Mouse (Mus musculus) cerebellum, postnatal 36 days (tissue): ENCODE data around the gene Cnp.
"Not testable (repeated sequence)": the region's sequence is repeated elsewhere in the genome, so short reads cannot be mapped to it uniquely, and the experiment has no call there.

Source experiments
- DNase-seq, 2 experiments: peaks; one replicate each; pipeline ENCODE4 v3.0.0; 2021 to 2022; ENCODE audit warnings: mixed read lengths in 2 of 2

Cnp gene

DNA sequence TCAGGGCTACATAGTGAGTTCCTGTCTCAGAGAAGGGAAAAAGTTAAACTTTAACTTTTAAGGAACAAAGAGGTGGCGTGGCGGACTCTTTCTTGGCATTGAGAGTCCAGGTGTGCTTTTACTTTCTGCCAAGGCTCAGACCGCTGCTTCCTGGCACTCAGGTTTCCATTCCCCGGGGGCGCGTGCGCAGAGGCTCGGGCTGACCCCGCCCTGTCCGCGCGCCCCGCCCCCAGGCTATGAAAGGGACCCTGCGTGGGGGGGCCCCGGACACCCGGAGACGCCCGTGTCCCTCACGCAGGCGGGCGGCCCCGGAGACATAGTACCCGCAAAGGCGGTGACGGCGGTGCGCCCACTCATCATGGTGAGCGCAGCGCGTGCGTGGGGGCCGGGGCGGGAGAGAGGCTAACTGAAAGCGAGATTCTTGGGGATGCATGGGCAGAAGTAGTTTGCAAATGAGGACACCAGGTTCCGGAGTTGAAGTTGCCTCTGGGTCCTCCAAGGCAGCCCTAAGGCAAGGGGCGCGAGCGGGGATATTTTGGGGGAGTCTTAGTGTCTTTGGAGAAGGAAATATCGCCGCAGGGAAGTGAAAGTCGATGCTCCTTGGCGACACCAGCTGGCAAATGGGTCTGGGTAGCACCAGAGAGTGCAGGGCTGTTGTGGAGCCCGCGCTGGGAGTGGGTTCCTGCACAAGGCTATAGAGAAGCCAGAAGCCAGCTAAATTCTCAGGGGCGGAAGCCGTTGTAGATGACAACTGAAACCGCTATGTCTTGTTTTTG is at the start of gene Cnp:
TSS of gene Cnp (plus strand) at position 197 of the 776 bp plus-strand sequence.
- peak; percentile 46 to 65 for DNase-seq

DNA sequence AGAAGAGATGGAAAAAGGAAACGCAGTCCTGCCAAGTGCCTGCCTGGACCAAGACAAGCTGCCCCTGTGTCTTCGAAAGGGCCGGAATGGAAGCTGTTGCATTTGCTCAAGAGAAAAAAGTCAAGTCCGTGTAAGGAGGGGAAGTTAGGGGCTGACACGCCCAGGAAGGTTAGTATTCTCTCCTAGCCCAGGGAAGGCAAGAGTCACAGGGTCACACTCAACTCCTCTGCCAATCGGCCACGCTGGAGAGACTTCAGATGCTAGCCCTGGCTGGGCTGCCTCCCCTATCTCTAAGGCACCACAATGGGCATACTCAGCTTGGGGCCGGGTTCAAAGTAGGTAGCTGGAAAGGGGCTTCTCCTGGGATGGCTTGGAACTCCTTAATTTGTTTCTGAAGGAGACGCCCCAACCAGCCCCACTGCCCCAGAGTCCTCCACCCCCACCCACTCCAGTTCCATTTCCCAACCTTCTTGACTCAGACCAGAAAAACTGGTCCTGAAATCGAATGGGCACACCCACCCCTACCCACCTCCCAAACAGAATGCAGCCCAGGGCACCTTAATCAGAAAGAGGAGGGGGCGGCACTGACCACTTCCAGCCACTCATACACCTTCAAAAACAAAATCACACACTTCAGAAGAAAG is 49.6 kb upstream of the Cnp start:
- DNase-seq = no peak

- no peak for DNase-seq
Observed at GRCm38 (mm10) chr11:100526052-100526816, 48.5 kb upstream of the Cnp start.

DNA sequence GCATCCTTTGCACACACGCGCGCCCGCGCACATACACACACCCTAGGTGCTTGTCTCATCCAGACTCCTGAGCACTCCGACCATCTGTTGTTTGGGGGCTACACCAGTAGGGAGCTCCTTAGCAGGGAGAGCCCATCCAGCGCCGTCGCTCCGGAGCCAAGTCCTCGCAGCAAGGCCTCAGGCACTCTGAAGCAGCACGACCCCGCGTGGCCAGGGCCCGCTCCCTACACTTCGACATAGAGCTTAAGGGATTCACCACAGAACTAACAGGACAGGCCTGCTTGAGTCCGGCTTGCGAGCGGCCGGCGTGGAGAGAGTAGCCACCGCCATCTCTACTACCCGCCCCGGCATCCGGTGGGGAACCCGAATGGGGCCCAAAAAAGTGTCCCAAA is 47.6 kb upstream of the Cnp start:
- DNase-seq = peak; percentile 60 to 62

DNA sequence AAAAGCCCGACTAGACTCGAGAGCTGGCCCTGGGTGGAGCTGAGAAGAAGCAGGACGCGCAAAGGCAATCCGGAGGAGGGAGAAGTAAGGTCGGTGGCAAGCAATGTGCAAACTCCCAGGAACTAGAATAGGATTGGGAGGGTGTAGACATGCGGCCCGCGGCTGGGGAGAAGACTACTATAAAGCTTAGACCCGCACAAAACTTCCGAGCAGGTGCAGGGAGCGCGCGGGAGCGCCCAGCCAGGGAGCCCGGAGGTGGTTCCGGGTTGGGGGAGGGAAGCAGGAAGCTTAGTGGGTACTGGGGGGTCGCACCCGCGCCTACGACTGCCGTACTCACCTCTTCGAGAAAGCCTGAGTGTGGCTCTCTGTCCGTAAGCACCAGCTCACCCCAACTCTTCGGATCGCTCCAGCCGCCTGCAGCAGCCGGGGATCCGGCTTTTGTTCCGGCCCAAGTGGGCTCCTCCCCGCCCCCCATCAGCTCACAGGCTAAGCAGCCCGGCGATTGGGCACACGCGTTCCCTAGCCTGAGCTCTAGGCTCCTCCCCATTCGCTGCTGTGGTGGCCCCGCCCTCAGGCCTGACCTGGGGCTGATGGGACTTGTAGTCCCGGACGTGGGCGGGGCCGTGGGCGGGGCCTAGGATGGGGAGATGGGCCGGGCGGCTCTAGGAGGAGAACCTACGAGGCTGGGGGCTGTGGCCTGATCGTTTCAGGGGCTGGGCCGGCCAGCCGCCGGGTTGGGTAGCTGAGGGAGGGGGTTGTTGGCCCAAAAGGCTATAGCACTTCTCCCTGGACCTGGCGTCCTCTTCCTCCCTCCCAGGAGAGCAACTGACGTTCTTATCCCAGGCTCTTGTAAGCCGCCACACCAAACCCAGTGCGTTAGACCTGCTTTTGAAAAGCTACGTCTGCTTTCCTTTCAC is 47.0 kb upstream of the Cnp start, which contains the start of gene Acly:
TSS of gene Acly (minus strand) at position 543 of the 917 bp plus-strand sequence.
- DNase-seq = peak; percentile 95 to 99

DNA sequence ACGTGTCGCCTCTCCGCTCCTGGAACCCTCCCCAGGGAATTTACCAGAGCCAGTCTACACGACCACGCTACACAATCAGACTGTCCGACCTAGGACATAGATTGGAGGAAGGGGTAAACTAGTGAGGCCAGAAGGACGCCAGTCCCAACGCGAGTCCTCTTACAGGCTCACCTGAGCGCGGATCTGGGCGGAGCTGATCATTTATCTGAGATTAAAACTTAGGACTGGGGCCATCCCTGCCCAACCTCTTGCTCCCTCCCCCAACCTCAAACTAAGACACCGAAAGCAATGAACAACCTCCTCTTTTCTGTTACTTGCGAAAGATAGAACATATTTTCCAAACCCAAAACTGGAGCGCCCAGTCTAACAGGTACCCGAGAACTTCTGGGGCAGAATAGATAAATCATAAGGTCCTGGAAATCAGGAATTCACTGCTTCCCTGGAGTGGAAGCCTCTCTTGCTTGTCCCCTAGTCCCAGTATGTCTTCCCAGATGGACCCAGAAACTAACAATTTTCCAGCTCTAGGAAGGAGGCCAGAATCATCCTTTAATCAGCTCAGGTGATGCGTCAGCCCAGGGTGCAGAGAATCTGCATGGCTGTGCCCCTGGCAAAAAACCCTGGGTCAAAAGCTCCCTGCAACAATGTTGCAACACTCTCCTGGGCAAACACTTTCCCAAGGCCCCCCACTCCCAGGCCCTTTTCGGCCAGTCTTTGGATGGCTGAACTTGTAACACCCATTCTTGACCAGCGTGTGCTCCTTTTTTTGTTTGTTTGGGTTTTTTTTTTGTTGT is 46.1 kb upstream of the Cnp start:
- no peak for DNase-seq

DNA sequence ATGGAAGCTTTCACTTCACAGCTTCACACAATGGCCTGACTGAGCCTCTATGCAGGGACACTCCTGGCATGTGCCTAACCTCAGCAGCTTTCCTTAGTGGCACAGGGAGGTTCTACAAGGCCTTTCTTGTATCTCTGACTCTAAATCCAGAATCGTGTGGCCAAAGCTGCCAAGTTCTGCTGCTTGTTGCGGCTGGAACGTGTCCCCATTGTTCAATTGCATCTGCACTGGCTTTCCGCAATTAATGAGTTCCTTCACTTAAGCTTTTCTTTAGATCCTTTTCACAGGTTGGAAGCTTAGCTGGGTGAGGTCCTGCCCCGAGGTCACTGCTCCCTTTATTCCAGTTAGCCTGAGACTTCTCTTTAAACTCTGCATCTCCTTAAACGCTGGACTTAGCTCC is 40.8 kb upstream of the Cnp start:
- DNase-seq = no peak

GRCm38 (mm10) chr11:100534411-100534810 is 40.3 kb upstream of the Cnp start:
- not testable (repeated sequence) for DNase-seq

DNA sequence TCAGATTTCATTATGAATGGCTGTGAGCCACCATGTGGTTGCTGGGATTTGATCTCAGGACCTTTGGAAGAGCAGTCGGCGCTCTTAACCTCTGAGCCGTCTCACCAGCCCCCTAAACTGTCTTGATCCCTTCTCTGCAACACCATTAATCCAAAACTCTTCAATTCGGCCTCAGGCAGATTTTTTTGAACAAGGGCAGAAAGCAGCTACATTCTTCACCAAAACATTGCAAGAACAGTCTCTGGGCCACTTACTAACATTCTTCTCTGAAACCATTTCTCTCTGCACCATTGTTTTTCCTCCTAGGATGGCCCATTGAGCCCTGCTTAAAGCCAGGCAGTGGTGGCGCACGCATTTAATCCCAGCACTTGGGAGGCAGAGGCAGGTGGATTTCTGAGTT is 39.9 kb upstream of the Cnp start:
- not testable (repeated sequence) for DNase-seq

GRCm38 (mm10) chr11:100535996-100536395 is 38.7 kb upstream of the Cnp start:
- no peak for DNase-seq

DNA sequence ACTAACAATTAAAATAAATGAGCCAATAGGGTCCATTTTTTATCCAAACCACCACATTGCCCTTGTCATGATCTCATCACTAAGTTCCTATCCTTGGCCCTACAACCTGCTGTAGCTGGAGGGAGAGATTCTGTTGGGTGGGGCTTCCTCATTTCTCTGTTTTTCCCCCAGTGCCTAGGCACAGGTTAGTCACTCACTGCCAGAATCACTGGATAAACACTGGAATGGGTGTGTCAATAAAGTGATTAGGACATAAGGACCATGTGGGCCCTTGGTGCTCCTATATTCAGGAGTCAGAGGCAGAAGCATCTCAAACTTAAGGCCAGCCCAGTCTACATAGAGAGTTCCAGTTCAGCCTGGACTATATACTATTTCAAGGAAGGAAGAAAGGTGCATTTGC is 38.2 kb upstream of the Cnp start:
- DNase-seq = no peak

DNA sequence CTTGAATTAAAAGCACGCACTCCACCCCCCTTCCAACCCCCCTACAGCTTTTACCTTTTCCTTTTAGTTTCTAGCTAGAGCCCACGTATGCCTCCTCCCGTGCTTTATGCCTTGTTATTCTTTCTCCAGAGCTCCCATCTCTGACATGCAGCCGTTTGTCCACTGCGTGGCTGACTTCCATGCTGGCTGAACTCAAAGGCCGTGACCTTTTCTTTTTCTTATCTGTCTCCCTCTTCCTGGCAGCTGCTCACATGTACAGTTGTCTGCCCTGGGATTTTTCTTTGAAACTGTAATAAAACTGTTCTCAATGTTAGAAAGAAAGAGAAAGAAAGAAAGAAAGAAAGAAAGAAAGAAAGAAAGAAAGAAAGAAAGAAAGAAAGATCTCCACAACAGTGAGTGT is 33.7 kb upstream of the Cnp start:
- DNase-seq = no peak

DNA sequence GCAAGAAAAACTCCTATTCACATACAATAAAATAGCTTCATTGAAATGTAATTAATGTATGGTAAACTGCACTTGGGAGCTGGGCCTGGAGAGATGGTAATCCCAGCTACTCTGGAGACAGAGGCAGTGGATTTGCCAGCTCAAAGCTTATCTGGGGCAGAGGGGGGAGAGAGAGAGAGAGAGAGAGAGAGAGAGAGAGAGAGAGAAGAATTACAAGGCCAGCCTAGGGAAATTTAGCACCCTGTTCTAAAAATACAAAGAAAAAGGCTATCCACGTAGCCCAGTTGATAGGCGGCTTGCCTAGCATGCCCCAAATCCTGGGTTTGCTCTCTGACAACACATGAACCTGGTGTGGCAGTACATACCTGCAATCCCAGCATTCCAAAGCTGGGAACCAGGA is 33.1 kb upstream of the Cnp start:
- no peak for DNase-seq

GRCm38 (mm10) chr11:100544832-100545745 is 29.6 kb upstream of the Cnp start, which contains the start of gene Ttc25:
Gene Ttc25 (plus strand): TSS chr11:100545607.
- peak; percentile 33 to 39 for DNase-seq

DNA sequence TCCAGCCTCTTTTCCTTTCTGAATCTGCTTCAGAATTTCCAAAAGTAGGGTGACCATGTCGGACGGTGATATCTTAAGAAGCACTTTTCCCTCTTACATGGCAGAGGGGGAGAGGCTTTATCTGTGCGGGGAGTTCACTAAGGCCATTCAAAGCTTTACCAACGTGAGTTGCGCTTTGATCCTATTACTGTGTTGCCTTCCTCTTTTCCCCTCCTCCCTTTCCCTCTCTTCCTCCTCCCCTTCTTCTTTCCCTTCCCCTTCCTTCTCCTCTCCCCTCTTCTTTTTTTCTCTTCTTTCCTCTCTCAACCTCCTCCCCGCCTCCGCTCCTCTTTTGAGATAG is 29.0 kb upstream of the Cnp start:
- no peak for DNase-seq

DNA sequence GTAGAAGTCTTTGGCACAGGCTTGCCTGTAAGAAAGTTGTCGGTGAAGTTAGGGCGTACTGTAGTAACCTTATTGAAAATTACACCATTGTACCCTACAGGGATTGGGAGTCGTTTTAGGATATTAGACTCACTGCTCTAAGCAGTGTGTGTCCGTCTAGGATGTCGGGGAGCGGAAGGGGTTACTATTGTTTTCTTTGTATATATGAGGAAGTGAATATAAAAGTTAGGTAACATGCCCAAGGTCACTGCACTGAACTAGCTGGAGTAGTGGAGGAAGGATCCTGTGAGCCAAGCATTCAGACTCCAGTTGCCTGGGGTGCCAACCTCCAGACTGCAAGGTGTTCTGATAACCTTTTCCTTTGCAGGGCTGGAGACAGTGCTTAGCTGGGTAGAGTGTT is 27.7 kb upstream of the Cnp start:
- DNase-seq = no peak

DNA sequence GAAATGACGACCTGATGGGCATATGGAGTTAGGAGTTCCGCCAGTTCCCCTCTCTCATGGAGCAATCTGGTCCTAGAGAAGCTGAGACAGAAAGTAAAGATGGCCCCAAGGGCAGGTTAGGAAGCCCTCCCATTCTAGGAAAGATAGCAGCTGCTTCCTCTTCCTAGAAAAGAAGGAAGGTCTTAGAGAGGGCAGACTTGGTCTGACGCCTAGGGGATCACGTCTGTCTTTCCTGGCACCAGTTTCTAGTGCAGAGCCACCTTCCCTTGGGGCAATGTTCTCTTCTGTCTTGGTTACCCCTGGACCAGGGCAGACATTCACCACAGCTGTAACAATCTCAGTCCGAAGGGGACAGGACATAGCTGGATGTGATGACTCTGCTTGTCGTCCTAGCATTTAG is 26.6 kb upstream of the Cnp start:
- no peak for DNase-seq

GRCm38 (mm10) chr11:100549466-100549865 is 25.2 kb upstream of the Cnp start:
- DNase-seq = no peak

GRCm38 (mm10) chr11:100550101-100550500 is 24.6 kb upstream of the Cnp start:
- DNase-seq = no peak

DNA sequence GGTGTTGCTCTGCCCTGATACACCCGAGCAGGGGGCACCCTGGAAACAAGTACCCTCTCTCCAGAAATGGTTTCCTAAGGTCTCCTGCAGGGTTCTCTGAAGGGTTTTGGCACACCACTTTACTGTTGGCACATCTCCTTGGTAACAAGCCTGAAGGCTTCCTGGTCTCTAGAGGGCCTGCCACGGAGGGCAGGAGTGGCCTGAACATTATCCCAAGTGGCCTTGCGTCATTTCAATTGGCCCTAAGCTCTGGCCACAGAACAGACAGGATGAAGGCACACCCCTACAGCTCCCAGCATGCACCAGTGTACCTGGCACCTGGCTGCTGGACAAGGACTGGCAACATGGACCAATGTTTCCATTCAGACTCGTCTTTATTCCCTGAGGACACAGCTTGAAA is 21.9 kb upstream of the Cnp start:
- DNase-seq = no peak

GRCm38 (mm10) chr11:100555583-100555982 is 19.1 kb upstream of the Cnp start:
- peak; percentile 47 to 64 for DNase-seq
